Mouse (Mus musculus) heart, adult 2 months (tissue): ENCODE results near the gene Fcrlb.

Experiments used
- CTCF ChIP-seq: fragments of 200-600 bp; IDR thresholded peaks from 2 replicates; pipeline ENCODE4 v1.8.1; 2022; ENCODE audit warnings: antibody characterized with exemption, mild to moderate bottlenecking, moderate library complexity
- EP300 ChIP-seq: fragments of 200-500 bp; IDR thresholded peaks from 2 replicates; pipeline ENCODE4 v1.6.1; 2011; ENCODE audit warnings: low read depth, low read length, control low read depth; ENCODE audit not compliant: insufficient read depth
- POLR2A ChIP-seq: fragments of 200-500 bp; IDR thresholded peaks from 2 replicates; pipeline ENCODE4 v1.6.1; 2011; ENCODE audit warnings: mild to moderate bottlenecking, low read depth, low read length, control low read depth; ENCODE audit not compliant: insufficient read depth

DNA sequence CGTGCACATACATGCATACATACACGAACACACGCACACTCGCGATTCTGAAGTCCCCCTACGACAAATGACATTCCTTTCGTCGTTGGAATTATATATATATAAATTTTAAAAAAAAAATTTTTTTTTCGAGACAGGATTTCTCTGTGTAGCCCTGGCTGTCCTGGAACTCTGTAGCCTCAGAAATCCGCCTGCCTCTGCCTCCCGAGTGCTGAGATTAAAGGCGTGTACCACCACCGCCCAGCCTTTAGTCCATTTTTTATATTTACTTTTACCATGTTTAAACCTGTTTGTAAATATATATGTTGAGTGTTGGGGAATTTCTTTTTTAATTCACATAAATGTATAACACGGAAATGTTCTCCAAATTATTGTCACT lies 43.8 kb downstream of the Fcrlb start:
- TF ChIP-seq CTCF (no peak), POLR2A (no peak), EP300 (no peak)
